Mouse (Mus musculus) cortical plate, adult 2 months (tissue): ENCODE data around the gene Slc43a1. TPM values are rescaled to one million over a fixed set of nuclear protein-coding genes. Genes with fewer than 3 reads are reported as not detected.
A peak's percentile ranks its signal among the peaks of the same experiment; 100 is the strongest.
"Not testable (repeated sequence)": the region's sequence is repeated elsewhere in the genome, so short reads cannot be mapped to it uniquely, and the experiment has no call there.

ENCODE experiments used
- H3K27ac ChIP-seq: fragments of 200-500 bp; 2 replicates; pipeline ENCODE4 v1.5.1; 2012; ENCODE audit warnings: low read length, control low read depth, inconsistent platforms; ENCODE audit not compliant: insufficient read depth
- H3K4me1 ChIP-seq: fragments of 200-500 bp; 2 replicates; pipeline ENCODE4 v1.6.1; 2011; ENCODE audit warnings: low read length; ENCODE audit not compliant: control insufficient read depth, insufficient read depth
- H3K4me3 ChIP-seq: fragments of 200-500 bp; 2 replicates; pipeline ENCODE4 v1.5.1; 2011; ENCODE audit warnings: mild to moderate bottlenecking, low read length, control low read depth; ENCODE audit not compliant: insufficient read depth
- CTCF ChIP-seq: fragments of 200-500 bp; IDR thresholded peaks from 2 replicates; pipeline ENCODE4 v1.5.1; 2011; ENCODE audit warnings: mild to moderate bottlenecking, control low read depth, low read length; ENCODE audit not compliant: insufficient read depth; ENCODE audit errors: extremely low read depth
- POLR2A ChIP-seq: fragments of 200-500 bp; IDR thresholded peaks from 2 replicates; pipeline ENCODE4 v1.6.1; 2011; ENCODE audit warnings: mild to moderate bottlenecking, low read length, control low read depth; ENCODE audit not compliant: insufficient read depth; ENCODE audit errors: extremely low read depth
- polyA plus RNA-seq: library from polyadenylated mRNA; depleted of rRNA; stranded (reverse); fragments of >200 nt; gene quantifications from 2 replicates; pipeline ENCODE4 v1.2.3, GENCODE M21; 2012; rRNA removed

The Slc43a1 gene
- polyA plus RNA-seq = 0.13 and 0.52 TPM in 2 replicates

DNA sequence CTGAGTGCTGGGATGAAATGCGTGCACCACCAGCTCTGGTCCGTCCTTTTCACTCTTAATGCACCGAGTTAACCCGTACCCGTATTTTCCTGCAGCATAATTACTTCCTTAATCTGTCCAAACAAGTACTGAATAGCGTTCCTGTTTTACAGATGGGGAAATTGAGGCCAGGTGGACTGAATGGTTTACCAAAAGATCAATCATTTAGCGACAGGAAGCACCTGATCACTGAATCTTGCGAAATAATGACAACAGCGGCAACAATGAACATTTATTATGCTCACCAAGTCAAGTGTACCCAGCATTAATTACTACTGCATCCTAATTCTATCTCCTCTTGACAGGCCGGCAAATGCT, at the start of gene Slc43a1:
TSS of gene Slc43a1 (plus strand) at position 258 of the 357 bp plus-strand sequence.
- Histone ChIP-seq H3K4me3 (peak within 1 kb of the TSS; percentile 16; the same call in 1 of the 2 replicates), H3K27ac (no peak within 1 kb of the TSS), H3K4me1 (no peaks in the 10 kb centered on the region)
- no peak for TF ChIP-seq POLR2A
- TF ChIP-seq CTCF = no peak

DNA sequence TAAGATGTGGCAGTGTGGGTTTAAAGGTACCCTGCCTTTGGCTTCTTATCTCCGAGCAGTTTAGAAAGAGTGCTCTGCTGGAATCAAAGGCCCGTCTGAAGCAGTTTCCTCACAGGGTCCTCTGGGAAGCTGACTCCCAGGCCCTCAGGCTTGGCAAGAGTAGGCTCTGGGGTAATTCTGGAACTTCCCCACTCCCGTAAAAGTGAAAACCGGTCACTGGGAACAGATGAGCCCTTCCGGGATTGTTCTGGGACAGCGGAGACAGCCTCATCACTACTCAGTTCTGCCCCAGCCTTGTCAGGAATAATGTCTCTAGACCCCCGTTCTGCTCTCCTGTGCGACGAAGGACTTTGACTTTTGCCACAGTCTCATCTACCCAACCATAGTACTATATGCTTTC, 48.2 kb upstream of the Slc43a1 start:
- H3K4me3 ChIP-seq = no peak overlapping the region
- no peaks in the 10 kb centered on the region for H3K4me1 ChIP-seq
- no peak for TF ChIP-seq CTCF
- TF ChIP-seq POLR2A = no peak
- no peak overlapping the region for H3K27ac ChIP-seq

DNA sequence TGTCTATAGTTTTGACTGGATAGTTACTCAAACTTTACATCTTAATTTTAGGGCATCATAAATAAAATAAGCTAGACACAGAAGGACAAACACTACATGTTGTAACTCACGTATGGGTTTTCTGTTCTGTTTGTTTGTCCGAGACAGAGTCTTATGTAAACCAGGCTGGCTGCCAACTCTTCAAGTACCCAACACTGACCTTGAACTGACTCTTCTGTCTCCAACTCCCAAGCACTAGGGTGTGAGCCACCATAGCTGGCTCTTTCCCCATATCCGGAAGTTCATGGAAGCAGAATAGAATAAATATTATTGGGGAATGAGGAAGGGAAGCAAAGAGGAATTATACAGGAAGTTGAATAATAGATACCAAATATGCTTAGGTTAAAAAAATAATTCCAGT, 46.1 kb upstream of the Slc43a1 start:
- TF ChIP-seq CTCF (no peak), POLR2A (no peak)
- H3K4me3 ChIP-seq = no peak overlapping the region
- H3K27ac ChIP-seq = no peak overlapping the region
- H3K4me1 ChIP-seq = no peaks in the 10 kb centered on the region

DNA sequence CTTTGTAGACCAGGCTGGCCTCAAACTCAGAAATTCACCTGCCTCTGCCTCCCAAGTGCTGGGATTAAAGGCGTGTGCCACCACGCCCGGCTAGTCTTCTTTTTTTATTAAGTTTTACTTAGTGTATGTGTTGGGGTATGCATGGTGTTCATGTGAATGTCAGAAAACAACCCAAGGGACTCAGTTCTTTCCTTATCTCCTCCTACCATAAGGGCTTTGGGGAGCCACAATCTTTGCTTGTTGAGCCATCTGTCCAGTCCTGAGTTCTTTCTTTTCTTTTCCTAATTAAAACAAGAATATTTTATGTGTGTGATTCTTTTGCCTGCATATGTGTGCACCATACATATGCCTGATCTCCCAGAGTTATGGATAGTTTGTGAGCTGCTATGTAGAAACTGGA, 45.5 kb upstream of the Slc43a1 start:
- H3K4me1 ChIP-seq = no peaks in the 10 kb centered on the region
- TF ChIP-seq CTCF (no peak), POLR2A (no peak)
- no peak overlapping the region for H3K4me3 ChIP-seq
- H3K27ac ChIP-seq = no peak overlapping the region

DNA sequence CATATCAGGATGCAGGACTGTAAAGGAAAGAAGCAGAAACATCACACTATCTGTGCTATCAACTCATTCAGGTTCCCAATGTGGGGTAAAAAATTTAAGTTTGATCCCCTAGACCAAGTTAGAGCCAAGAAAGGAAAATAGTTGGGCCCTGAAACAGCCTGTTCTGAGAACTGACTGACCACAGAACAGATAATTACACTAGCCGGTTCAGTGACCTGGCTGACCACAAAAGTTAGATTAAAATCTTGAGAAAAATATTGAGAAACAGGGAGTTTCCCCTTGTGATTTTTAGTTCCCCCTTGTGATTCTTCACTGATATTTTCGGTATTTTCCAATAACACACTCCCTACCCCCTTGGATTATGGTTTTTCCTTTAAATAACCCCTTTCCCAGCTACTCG, 44.8 kb upstream of the Slc43a1 start:
- Histone ChIP-seq H3K27ac (no peak overlapping the region), H3K4me1 (no peaks in the 10 kb centered on the region), H3K4me3 (no peak overlapping the region)
- TF ChIP-seq CTCF = no peak
- no peak for TF ChIP-seq POLR2A

DNA sequence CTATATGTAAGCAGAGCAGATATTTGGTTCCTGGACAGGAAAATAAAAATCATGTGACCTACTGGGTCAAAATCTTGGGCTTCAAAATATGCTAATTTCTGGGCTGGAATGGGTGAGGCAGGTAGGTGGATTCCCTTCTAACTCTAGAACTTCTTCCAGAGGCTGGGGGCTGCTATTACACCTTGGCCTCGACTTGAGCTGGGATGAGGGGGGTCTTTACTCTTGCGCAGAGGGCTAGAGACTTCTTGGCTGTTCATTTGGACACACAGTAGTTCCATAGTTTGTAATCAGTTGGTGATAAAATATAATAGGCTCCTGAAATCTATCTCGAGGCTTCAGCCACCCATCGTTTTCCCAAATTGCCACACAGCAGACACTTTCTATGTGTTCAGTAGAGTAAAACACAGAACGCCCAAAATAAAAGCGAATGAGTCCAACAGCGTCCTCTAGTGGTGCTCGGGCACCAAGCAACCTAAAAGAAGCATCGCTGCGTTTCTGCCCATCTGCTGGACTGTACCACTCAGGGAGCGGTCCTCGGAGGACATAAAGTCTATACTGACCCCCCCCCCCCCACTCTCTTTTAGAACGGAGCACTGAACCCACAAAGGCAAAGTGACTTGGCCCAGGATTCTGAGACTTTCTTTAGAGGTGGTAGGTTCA, 40.7 kb upstream of the Slc43a1 start:
- H3K4me3 ChIP-seq = peak overlapping the region; percentile 54
- H3K27ac ChIP-seq = no peak overlapping the region
- H3K4me1 ChIP-seq = no peaks in the 10 kb centered on the region
- peak; percentile 95 for TF ChIP-seq CTCF
- no peak for TF ChIP-seq POLR2A

DNA sequence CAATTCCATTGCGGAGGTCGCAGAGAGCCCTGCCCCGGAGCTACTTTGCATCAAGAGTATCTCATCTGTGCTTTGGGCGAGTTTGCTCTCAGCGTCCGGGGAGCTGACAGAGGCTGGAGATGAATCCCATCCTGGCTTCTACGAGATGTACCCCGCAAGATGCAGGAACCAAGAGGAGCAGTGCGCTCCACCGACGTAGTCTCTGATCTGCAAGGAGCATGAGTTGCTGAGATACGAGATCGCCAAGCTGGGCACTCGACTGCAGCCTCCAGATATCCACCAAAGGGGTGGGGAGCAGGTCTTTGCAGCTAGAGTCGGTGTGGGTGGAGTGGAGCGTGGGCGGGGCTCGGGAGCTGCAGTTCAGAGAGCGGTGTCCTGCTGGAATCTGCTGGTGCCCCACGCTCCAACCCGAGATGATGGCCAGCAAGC, 40.1 kb upstream of the Slc43a1 start, which contains the start of gene Ube2l6:
TSS of gene Ube2l6 (plus strand) at position 336 of the 429 bp plus-strand sequence.
- TF ChIP-seq POLR2A (no peak; the same call in 1 of the 2 replicates), CTCF (no peak)
- peak within 1 kb of the TSS; percentile 54 for H3K4me3 ChIP-seq
- no peak within 1 kb of the TSS for H3K27ac ChIP-seq
- no peaks in the 10 kb centered on the region for H3K4me1 ChIP-seq

DNA sequence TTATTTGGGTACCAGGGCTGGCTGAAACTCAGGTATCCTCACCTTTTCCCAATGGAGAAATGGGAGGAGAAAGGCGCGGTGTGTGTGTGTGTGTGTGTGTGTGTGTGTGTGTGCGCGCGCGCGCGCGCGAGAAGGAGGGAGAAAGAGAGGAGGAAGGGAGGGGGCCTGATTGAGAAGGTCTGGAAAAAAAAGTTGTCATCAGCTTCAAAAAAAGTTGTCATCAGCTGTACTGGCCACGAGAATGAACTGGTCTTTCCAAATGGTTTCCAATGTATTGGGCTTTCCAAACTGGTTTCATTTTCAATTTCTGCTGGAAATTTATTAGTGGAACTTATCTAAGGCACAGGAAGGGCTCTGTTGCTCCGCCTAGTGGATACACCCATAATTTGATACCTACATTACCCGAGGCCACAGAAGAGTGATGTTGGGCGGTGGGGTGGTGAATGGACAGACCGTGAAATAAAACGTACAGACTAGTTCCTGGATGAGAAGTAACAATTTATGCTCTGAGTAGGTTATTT, 39.5 kb upstream of the Slc43a1 start:
- H3K27ac ChIP-seq = no peak overlapping the region
- no peaks in the 10 kb centered on the region for H3K4me1 ChIP-seq
- H3K4me3 ChIP-seq = peak overlapping the region; percentile 54
- peak; percentile 51 for TF ChIP-seq CTCF
- TF ChIP-seq POLR2A = no peak

DNA sequence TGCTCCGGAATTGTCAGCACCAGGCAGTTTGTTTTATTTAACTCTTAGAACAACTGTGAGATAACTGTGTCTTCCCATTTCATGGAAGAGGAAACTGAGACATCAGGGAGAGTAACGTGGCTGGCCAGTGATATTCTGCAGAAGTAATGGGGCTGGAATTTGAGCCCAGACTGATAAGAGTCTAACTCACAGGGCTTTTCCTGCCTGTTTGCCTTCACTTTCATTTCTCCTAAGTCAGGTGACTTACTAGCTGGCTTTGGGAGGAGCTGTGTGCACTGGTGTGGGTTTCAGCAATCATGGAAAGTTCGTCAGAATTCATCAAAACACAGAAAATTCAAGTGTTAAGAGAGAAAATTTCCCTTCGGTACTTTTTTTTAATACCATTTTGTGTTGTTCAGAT, 38.3 kb upstream of the Slc43a1 start:
- Histone ChIP-seq H3K4me1 (no peaks in the 10 kb centered on the region), H3K4me3 (no peak overlapping the region), H3K27ac (no peak overlapping the region)
- TF ChIP-seq CTCF = no peak
- TF ChIP-seq POLR2A = no peak

DNA sequence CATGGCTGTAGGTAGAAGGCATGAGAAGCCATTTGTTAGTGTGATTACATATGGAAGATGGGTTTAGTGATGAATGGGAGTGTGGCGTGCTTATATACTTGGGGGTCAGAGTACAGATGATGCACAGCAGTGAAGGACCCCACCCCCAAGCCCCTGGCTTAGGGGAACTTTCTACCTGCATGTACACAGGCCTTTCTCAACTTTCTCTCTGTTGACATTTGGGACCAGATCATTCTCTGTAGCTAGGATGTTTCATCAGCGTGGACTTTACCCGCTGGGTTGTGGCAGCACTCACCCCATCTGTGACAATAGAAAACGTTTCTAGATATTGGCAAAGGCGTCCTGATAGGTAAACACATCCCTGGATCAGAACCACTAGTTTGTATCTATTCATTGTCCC, 37.4 kb upstream of the Slc43a1 start:
- not testable (repeated sequence) for H3K4me1 ChIP-seq, H3K4me3 ChIP-seq, H3K27ac ChIP-seq

DNA sequence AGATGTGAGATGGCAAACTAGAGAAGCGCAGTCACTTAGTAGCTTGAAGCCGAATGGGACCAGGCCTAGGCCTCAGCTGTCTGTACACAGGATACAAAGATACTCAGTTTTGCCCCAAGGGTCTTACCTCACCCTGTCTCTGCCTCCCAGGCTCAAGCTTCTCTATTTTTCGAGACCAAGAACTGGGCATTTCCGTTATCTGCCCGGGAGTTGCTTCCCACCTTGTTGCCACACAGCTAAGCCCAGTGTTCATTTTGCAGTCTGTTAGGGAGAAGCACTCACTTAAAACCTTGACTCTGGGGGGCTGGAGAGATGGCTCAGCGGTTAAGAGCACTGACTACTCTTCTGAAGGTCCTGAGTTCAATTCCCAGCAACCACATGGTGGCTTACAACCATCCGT, 34.7 kb upstream of the Slc43a1 start:
- no peak overlapping the region for H3K4me3 ChIP-seq
- H3K27ac ChIP-seq = no peak overlapping the region
- H3K4me1 ChIP-seq = no peaks in the 10 kb centered on the region
- no peak for TF ChIP-seq CTCF
- no peak for TF ChIP-seq POLR2A
